Mouse (Mus musculus): ENCODE data around the gene Las1l.

GRCm38 (mm10) chrX:95967847-95968593 lies 11.3 kb upstream of the Las1l start:
- peak in 1 of 3 experiments; percentile 9; a peak in 1 of 6 replicates for TF ChIP-seq CTCF (IDR thresholded peaks at IDR 0.05 in 2 of 3, conservative IDR thresholded peaks at IDR 0.05 in 1 of 3; ENCODE audit: control insufficient read depth in 1 of 3, insufficient read depth in 1 of 3, low read depth in 2 of 3, low read length in 3 of 3, poor library complexity in 1 of 3, severe bottlenecking in 1 of 3)
- no peak for TF ChIP-seq EP300 (IDR thresholded peaks at IDR 0.05; ENCODE audit: low read depth in 1 of 2, low read length in 2 of 2)
- no peak for TF ChIP-seq UBTF (IDR thresholded peaks at IDR 0.05; ENCODE audit: borderline replicate concordance, insufficient read depth, low read depth, low read length)
- TF ChIP-seq CHD1 (IDR thresholded peaks at IDR 0.05; ENCODE audit: low read depth, low read length) = no peak
- TF ChIP-seq KAT2A (conservative IDR thresholded peaks at IDR 0.05; ENCODE audit: low read depth, low read length) = no peak
- no peak for TF ChIP-seq ELF1 (IDR thresholded peaks at IDR 0.05; ENCODE audit: low read depth, low read length)
- TF ChIP-seq ZNF384 (IDR thresholded peaks at IDR 0.05; ENCODE audit: low read depth, low read length) = no peak
- TF ChIP-seq POLR2A (IDR thresholded peaks at IDR 0.05; ENCODE audit: control insufficient read depth in 1 of 2, insufficient read depth in 1 of 2, low read depth in 1 of 2, low read length in 2 of 2, poor library complexity in 1 of 2) = peak; percentile 43 to 73; a peak in 2 of 4 replicates
